Mouse (Mus musculus): ENCODE results near the gene Polr2l. TPM values are rescaled to one million over a fixed set of nuclear protein-coding genes. Genes with fewer than 3 reads are reported as not detected.

The Polr2l gene
- total RNA-seq (2021), result 10 to 100 TPM; 42.8 to 44.9 TPM

DNA sequence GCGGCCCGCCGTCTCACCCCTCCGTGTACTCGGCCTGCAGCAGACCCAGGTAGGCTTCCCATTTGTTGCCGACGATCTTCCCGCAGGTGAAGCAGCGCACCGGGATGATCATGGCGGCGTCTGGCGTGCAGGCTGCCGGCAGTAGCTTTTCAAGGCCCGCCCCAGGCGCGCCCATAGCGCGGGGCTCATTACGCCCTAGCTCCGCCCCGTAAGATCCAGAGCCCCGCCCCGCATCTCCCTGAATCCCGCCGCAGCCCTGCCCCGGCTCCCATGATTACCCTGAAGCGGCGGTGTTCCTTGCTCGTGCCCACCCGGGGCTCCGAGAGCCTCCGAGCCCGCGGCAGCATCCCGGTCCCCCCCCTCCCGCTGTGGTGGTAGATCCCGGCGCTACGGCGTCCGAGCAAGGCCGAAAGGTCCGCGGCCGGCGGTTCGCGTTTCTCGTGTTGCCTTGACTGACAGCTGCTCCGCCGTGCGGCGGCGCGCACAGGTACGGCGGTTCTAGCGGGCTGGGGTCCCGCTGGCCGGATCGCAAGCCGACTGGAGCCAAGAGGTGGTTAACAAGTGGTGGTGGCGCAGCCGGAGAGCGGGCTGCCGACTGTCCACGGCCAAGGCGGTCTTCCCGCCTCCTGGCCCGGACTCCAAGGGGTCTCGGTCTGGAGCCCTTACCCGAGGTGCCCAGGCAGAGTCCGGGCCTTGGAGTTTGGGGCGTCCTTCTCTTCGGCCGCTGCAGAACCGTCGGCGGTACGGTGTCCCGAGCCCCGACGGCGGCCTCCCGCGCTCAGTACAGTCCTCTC lies at the start of gene Polr2l, which contains the start of gene Tspan4:
Gene Polr2l, minus strand, starts transcription at position 122 of the 794 bp plus-strand sequence.
Gene Tspan4, plus strand, starts transcription at position 230 of the 794 bp plus-strand sequence.
- peak; percentile 82 to 83 for DNase-seq

DNA sequence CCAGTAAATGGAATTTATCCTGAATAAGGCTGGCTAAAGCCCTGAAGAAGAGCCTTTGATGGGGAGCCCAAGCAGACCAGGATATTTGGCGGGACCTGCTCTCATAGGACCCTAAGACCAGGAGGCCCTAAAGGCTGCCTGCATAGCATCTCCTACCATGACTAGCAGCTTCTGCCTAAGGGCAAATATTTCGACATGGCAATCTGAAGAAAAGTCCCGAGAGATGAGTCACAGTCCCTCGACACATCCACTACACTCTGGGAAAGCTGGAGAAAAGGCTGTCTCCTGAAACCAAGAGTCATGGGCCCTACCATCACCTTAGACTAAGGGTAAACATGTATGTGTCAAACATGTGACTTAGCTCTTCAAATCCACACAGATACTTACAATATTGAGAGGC lies 49.3 kb upstream of the Polr2l start:
- no peak for DNase-seq

DNA sequence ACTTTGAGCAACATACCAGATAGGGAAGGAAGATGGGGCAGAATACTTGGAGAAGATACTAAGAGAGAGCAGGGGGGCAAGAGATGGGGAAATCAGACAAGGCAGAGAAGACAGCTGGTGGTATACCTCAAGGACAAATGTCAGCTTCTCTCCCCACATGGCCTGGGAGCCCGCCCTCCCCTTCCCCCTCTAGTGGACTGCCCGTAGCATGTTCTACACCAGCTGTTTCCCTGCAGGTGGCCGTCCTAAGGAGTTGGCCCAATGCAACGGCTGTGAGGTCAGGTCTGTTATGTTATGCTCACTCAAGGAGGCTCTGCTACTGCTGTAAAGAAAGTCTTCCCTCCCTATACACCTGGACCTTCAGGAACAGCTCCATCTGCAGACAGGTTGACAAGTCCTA lies 48.1 kb upstream of the Polr2l start:
- no peak for DNase-seq

DNA sequence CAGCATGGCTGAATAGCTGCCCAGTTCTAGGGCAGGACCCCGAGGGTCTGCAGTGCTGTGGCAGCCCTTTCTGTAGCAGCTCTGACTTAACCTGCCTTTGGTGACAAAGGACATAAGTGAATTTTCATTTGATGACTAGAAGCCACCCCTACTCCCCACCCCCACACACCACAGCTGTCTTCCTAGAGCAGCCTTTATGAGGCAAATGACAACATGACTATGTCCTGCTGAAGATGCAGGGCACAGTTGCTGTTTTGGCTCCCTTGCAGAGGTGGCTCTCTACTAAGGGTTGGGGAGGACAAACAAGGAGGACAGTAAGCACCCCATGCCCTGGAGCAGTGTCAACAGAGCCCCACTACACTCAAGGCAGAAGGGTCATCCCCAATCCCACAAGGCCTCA lies 44.9 kb upstream of the Polr2l start:
- no peak for DNase-seq

DNA sequence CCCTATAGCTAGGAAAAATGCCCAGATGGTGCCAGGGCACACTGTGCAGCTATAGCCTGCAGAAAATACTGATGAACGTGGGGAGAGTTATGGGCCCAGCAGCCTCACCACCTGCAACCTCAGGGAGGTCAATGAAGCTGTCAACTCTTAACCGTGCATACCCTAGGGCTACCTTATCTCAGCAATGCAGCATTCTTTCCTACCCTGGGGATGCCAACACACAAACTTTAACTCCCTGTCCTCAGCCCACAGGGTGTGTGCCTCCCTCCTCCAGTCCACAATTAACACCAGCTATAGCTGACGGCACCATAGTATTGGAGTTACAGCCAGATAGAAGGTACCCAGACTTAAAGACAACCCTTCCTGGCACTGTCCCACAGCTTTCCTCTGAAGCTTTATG lies 44.0 kb upstream of the Polr2l start:
- DNase-seq, result no peak

DNA sequence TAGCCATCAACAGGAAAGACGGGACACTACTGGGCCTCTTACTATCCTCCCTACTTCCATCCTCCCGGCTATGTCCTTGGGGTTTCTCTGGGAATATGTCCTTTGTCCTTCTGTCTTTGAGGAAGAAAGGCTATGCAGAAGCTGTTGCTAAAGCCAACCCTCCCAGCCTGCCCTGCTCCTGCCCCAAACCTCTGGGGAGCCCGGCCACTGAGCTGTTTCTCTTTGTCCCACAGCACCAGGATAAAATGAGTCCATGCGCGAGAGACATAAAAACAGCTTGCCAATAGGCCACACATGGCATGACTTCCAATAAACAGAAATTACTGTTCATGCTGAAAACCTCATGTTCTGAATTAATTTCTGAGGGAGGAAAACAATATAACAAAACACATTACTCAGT lies 43.4 kb upstream of the Polr2l start:
- no peak for DNase-seq

DNA sequence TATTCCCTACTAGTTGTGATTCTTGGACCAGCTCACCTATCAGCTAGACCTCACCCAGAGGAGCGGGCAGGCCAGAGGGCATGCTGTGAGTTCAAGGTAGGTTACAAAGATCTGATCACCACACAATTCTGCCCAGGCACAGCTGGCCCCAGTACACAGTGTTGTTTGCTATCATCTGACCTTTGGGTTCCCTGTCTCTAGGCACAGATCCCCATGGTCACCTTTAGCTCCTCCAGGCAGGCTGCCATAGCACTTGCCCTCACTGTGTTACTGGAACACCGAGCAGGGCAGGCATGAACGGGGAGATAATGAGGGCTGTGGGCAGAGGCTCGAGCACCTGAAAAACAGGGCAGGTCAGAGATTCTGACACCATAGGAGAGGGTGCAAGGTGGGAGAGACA lies 42.7 kb upstream of the Polr2l start:
- no peak for DNase-seq

DNA sequence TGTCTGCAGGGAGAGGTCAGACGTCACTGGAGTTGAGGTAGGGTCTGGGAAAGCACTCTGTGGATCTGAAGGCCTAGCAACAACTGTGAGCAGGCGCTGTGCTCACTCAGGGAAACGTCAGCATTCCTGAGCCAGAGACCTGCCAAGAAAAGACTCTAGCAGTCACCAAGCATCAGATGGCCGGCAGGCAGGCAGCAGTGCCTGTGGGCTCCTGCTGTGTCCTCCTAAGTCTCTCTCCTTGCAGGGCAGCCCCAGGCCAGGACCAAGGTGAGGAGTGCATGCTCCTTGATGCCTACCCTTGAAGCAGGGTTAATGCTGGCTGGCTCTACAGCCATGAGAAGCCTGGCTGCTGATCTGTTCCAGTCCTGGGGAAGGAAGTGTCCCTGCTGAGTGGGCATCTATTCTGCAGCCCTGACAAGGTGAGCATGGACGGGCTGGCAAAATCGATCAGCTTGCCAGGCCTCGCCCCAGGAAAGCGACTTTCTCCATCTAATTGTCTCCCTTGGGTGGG lies 35.8 kb upstream of the Polr2l start:
- no peak for DNase-seq

DNA sequence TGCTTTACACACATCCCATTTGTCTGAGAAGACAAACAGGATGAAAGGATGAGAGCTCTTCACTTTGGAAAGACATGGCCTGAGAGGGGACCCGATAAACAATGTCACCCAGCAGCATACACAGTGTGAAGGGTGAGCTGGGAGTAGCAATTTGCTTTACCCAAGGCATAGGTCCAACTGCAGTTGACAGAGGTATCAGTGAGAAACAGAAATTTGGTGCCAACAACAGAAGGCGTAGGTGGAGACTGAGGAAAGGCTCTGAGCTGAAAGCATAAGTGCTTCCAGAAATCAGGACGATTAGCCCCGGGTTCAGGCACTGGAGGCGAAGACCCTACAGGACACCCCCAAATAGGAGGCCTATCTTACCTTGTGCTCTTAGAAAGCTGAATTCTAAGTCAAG lies 35.3 kb upstream of the Polr2l start:
- no peak for DNase-seq

DNA sequence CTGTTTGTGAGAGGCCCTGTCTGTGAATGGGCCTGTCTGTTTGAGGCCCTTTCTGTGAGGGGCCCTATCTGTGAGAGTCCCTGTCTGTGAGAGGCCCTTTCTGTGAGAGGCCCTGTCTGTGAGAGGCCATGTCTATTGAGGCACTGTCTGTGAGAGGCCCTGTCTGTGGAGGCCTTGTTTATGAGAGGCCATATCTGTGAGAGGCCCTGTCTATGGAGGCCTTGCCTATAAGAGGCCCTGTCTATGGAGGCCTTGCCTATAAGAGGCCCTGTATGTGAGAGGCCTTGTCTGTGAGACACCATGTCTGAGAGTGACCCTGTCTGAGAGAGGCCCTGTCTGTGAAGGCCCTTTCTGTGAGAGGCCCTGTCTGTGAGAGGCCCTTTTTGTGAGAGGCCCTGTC lies 33.2 kb upstream of the Polr2l start:
- no peak for DNase-seq

DNA sequence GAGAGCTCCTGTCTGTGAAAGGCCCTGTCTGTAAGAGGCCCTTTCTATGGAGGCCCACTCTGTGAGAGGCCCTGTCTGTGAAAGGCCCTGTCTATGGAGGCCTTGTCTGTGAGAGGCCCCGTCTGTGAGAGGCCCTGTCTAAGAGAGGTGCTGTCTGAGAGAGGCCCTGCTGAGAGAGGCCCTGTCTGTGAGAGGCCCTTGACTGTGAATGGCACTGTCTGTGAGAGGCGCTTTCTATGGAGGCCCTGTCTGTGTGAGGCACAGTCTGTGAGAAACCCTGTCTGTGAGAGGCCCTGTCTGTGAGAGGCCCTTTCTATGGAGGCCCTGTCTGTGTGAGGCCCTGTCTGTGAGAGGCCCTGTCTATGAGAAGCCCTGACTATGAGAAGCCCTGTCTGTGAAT lies 31.3 kb upstream of the Polr2l start:
- DNase-seq, result no peak

DNA sequence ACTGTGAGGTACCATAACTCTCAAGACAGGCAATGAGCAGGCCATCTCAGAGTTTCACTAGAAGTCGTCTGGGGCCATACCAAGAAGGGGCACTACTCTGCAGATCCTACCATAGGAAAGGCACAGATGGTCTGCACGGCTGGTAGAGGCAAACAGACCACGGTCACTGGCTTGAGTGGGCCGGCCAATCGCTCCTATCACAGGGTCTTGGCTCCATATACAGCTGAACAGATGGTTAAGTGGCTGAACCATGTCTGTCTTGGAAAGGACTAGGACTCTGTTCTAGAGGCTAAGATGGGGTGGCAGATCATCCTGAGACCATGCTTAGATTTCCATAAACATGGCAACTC lies 27.6 kb upstream of the Polr2l start:
- no peak for DNase-seq

DNA sequence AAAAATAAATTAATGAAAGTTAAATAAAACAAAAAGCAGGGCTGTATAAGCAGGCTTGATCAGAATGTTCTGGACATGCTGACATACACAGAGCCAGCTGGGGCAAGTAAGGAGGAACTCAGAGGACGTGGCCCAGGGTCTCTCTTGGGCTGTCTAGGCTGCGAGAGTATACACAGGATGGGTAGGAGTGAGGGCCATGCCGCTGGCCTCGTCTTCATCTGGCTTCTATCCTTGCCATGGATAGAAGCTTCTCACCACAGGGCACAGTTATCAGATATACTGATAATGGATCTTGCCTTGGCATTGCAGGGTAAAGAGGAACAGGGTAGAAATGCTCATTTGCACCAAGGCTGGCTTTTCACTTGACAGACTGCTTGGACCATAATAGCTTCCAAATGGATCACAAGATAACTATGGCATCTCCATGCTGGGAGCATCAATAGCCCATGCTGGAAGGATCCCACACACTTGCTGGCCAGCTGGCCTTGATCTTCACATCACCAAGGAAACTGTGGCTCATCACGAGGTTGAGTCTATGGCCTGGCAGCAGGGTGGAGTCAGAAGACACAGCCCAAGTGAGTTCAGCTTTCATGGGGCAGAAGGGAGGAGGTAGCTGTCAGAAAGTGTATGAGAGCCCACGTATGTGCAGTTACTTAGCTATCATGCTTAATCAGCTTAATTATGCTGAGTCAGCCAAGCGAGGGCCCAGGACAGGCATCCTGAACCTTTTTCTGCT lies 27.1 kb upstream of the Polr2l start:
- DNase-seq, result no peak

DNA sequence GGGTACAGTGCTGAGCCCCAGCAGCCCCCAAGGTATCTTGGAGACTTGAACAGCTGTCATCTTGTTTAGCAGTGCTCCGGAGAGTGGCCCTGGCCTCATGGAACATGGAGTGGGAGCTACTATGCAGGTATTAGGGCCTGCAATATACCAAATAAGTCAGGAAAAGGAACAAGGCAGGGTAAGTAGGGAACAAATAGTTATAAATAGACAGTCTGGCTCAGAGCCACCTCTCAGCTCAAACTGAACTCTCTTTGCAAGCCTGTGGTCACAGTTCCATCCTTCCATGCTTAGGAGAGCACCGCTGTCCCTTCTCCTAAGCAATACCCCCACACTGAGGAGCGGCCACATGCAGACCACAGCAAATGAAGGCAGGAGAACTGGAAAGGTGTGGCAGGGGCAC lies 22.7 kb upstream of the Polr2l start:
- DNase-seq, result no peak

DNA sequence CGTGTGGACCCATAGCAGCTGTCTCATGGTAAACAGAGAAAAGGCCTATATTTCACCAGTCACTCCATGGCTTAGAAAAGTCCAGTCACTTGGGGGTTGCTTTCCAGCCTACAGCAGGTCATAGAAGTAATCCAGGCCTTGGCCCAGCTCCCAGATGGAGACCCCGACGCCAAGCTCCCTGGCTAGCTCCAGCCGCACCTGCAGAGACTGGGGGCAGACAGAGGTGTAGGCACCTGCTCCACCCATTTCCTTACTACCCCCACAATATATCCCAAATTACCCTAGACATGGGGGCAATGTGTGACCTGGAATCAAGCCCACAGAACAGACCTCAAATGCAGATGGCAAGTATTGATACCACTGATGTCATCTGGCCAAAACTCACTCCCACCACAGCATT lies 21.0 kb upstream of the Polr2l start:
- no peak for DNase-seq

DNA sequence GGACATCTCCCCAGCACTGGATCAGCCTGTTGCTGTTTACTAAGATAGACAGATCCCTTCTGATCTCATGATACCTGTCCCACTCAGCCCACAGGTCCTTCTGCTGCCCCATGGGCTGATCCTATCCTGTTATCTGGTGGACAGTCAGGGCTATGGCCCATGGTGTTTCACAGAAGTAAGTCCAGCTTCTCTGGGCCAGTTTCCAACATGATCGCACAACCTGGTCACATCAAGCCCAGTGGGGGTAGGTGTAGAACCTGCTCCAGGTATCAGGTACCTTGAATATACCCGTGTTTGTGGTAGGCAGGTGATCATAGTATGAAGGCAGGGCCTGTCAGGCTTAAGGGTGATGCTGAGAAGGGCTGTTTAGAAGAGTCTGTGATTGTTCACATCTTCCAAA lies 20.4 kb upstream of the Polr2l start:
- no peak for DNase-seq

DNA sequence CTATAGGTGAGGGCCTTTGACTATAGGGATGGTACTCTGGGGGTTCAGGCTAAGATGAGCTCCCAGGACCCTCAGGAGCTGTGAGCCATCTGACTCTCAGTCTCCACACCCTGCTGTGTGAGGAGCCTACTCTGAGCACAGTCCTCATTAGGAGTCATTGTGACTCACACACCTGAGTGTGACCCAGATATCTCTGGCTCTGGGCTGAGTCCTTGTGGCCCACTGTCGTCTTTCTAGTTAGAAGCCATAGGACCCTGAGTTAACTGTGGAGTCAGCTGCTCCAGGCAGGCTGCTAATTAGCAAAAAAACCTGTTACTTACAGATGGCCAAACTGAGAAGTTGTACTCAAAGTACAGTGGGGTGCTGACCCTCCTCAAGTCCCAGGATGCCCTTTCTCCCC lies 18.8 kb upstream of the Polr2l start:
- DNase-seq, result no peak

DNA sequence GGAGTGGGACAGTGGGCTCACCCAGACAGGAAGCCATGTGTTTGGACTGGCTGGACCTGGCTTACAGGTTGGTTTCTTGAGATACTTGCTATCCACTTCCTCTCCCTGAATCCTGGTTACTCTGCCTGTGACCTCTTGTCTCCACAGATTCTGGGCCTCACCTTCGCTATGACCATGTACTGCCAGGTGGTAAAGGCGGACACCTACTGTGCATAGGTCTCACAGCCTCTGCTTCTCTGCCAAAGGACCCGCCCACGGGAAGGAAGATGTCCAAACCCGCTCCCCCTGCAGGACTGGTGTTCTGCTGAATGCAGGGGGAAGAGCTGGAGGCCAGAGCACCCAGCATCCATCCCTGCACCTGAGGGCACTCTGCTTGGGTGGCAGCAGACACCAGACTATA lies 17.8 kb upstream of the Polr2l start:
- DNase-seq, result no peak

DNA sequence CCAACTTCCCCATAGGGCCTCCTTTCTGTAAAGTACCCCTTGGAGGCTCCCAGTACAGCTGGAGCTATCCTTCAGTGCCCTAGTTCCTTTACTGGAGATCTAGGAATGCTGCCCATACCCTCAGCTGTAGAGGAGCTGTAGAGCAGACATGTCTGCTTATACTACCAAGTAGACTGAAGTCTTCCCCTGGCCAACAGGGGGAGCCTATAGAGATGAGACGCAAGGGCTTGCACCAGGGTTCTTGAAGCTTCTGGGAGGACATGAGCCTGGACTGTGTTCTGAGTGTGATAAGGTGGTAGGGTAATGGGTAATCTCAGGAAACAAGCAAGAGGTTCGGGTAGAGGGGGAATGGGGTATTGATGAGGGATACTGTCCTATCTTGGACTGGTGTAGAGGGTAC lies 16.2 kb upstream of the Polr2l start:
- DNase-seq, result no peak

DNA sequence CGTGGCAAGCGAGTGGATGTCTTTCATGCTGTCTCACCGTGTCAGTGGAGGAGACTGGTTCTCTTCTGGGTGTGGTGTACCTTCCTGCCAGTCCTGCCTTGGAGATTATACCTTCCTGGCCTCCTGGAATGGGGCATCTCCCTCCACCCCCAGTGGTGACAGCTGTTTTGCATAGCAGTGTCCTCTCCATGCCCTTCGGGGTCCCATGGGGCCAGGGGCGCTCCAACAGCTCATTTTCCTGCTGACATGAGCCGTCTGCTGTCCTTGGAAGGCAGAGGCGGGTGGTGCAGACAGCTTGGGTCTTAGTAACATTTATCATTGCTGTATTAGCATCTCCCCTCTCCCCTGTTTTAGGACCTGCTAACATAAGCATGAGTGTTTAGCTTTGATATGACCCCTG lies 12.2 kb upstream of the Polr2l start:
- DNase-seq, result no peak

DNA sequence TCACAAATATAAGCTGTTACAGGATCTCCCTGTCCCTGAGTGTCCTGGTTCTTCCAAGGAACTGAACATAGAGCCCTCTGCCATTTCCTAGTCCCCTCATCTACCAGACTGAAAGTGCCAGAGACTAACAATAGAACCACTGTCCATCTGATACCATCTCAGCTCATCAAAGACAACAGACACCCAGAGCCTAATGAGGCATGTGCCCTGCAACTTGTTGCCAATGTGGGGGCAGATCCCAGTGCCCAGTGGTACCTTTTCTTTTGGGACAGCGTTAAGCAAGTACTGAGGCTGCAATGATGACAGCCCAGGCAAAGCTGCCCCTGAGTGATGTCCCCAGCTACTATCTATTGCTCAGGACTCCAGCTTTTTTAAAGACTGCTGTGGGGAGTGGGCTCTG lies 11.3 kb upstream of the Polr2l start:
- DNase-seq, result no peak

DNA sequence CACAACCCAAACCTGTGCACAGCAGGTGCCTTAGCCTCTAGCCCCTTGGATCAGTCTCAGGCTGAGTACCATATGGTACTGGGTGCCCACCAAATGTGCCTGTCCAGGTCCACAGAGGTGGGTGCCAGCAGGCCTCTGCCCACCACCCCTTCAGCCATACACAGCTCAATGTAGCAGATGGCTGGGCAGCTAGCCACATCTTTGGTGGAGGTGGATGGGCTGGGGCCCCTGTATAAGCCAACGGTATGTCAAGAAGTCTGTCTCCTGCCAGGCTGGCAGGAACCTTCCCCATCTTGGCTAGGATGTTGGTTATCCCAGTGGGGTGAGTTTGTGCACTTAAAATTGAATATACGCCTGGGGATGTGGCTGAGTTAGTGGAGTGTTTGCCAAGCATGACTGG lies 10.7 kb upstream of the Polr2l start:
- DNase-seq, result no peak

DNA sequence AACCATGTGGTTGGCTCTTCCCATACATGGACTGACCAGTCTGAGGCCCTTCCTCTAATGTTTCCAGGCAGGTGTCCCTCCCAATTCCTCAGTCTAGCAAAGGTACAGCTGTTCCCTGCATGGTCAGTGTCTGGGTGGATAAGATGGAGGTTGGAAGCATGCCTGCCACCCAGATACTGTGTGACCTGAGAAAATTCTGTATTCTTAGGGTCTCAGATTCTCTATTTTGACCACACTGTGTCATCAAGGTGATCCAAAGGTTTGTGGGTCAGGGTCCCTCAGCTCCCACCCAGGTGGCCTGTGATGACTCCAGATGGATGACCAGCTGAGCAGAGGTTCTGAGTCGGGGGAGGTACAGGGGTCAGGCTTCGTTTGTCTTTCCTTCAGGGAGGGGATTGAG lies 10.3 kb upstream of the Polr2l start:
- DNase-seq, result no peak
